Mouse (Mus musculus) left cerebral cortex, postnatal 10 days (tissue): ENCODE measurements around the gene Celf2. TPM values are rescaled to one million over a fixed set of nuclear protein-coding genes. Genes with fewer than 3 reads are reported as not detected.
A peak's percentile ranks its signal among the peaks of the same experiment; 100 is the strongest.

Experiments used
- DNase-seq, 2 experiments: peaks; one replicate each; pipeline ENCODE4 v3.0.0; 2021 to 2022; ENCODE audit warnings: low spot score in 2 of 2, mixed read lengths in 1 of 2; ENCODE audit errors: extremely low spot score in 1 of 2
- intact Hi-C: fragments of 180-260 bp; cut with DNase I; formaldehyde crosslinking; loops from one replicate; pipeline ENCODE4 v1.15.1; 2025
- total RNA-seq, 2 experiments: library from RNA; stranded (reverse); gene quantifications; 2 replicates each; pipeline ENCODE4 v1.2.3; 2021

The Celf2 gene
- total RNA-seq, 2 experiments from 2014 or later, result 575 to 591 TPM

DNA sequence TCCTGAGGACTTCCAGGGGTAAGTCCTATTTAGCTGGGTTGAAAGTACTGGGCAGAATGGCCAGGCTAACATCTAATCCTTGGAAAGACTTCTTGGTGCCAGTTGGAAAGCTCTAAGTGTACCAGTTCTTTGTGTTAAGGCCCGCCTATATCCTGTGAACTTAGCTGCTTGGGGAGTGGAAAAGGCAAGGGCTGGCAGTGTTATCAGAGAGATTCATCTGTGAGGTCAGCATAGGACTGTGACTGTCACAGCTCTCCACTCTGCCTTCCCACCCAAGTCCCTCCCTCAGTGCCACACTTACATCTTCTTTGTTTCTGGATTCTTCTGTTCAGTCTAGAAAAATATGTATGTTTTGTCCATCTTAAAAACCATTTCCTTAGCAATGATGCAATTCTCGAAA, 935.7 kb downstream of the Celf2 start:
- intact Hi-C loops, result no loop called here

DNA sequence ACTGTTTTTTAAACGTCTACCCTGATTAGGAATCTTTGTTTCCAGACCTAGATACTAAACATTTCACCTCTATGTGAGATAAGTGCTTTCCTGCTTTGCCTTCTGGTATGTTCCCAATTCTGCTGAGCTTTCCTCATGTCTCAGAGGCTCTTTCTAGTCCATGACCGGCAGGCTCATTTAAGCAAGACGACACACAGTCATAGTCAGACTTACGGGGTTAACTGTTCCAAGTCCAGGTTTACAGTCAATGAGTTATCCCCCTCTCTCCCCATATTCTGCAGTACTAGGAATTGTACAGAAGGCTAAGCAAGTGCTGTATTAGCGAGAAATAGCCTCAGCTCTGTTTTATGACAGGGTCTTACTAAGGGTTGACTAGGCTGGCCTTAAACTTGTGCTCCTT, 936.4 kb downstream of the Celf2 start:
- intact Hi-C loops, result no loop called here
- DNase-seq, result no peak

More for the DNA sequence above, 935.7 kb downstream of the Celf2 start:
- no peak for DNase-seq

DNA sequence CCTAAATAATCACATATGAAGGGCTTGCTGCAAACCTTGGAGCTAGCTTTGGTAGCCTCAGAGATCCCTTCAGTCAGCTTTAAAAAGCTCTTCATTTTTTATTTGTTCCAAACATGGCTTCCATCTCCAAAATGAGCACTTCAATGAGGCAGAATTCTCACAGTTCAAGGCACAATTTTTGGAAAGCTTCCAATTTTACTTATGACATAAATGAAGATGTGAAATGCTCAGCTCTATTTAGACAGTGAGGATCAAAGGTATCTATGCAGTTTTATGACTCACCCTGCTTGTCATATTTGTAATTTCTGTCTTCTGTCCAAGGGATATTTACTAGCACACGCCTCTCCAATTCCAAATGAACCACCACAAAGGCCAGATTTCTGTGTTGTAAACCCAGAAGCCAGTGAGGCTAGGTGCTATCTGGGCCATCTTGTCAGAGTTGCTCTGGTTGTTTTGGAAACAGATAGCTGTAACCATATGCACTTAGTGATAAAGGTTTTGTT, 940.3 kb downstream of the Celf2 start:
- intact Hi-C loops, result no loop called here
- no peak for DNase-seq

GRCm38 (mm10) chr2:6565175-6565574, 944.2 kb downstream of the Celf2 start:
- no peak for DNase-seq

GRCm38 (mm10) chr2:6561337-6561736, 948.0 kb downstream of the Celf2 start:
- intact Hi-C loops, result no loop called here
- DNase-seq, result no peak

More at GRCm38 (mm10) chr2:6565175-6565574, 944.2 kb downstream of the Celf2 start:
- intact Hi-C loops, result no loop called here

DNA sequence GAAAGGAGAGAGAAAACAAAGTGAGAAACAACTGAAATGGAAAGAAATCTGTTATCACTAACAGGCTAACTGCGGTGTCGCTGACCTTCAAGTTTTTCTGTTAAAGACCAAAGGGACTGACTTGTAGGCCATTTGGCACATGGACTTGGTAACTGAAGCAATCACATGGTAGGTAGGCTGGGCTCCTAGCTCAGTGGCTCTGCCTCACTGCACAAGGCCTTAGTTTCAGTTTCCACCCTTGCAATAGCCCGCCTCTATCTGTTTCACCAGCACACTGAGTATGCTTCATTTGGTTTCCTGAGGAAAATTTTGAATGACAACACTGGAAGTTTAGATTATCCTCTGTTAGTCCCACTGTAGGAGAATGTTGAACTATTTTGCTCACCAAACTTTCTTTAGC, 948.6 kb downstream of the Celf2 start:
- DNase-seq, result no peak
- intact Hi-C loops, result no loop called here

DNA sequence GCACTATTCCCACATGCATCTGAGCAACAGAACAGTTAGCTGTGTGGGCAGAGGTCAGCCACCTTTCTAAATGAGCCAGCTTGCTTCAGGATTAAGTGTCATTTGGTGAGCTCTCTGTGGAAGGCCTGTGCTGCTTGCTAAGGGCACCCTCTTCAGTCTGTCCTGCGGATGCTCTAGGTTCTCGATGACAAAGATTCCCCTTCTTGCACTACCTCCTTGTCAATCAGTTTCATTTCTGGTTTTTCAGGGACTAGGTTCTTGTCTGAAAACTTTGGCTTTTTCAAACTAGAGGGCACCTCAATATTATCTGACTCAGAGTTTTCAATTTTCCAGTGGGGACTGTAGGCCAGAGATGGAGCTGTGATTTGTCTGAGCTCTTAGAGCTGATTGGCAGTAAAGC, 949.8 kb downstream of the Celf2 start:
- no peak for DNase-seq
- intact Hi-C loops, result no loop called here

DNA sequence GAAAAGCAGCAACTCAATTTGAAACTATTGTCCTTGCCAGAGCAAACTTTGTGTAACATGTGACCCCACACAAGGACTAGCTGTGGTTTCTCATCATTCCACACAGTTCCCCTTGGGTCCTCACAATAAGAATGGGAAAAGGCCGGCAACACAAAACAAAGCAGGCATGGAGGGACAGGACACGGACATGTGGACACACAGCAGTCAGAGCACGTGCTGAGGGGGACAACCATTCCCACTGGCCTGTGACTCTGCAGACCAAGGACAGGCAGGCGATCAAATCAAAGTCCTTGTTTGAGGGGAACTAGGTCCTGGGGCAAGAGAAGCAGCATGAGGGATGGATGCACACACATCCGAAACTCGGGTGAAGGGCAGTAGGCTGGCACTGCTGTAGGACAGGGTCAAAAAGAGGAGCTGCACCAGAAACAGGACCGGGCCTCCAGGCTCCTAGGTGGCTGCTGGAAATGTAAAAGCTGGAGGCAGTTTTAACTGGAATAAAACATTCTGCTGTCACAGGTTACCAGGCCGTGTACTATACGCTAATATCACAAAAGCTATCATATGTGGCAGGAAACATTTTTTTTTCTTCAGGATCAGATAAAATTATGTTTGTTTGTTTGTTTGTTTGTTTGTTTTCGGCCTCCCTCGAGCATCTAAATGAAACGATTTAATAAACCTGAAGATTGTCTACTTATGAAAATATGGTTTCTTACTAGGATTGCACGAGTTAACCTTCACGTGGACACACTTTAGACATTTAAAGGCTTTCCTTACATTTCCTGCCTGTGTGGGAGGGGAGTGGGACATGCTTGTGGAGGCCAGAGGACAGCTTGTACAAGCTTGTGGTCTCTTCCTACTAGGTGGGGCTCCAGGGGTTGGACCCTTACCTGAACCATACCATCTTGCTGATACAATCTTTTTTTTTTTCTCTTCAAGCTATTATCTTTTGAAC, 950.8 kb downstream of the Celf2 start:
- intact Hi-C loops, result no loop called here
- no peak for DNase-seq

GRCm38 (mm10) chr2:6557749-6558148, 951.6 kb downstream of the Celf2 start:
- DNase-seq, result no peak
- intact Hi-C loops, result no loop called here

DNA sequence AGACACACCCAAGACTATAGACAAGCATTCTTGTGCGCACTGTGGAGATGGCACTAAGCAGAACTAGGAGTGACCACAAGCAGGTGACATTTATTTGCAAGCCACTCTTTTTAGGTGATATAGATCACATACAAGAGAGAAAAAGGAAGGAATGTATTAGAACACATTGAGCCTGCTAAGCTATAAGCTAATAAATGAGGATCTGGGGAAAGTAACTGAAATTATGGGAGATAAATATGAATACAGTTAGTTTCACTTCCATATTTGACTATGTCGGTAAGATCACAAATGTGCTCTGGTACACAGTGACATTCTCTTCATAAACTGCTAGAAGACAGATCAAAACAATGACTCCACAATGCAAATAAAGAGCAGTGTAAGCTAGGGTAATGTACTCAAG, 952.5 kb downstream of the Celf2 start:
- no peak for DNase-seq
- intact Hi-C loops, result no loop called here

- intact Hi-C loops, result no loop called here
- no peak for DNase-seq
Observed at GRCm38 (mm10) chr2:6553656-6554055, 955.7 kb downstream of the Celf2 start.

- DNase-seq, result no peak
- intact Hi-C loops, result no loop called here
Observed at GRCm38 (mm10) chr2:6549251-6549650, 960.1 kb downstream of the Celf2 start.

GRCm38 (mm10) chr2:6547139-6547664, 962.2 kb downstream of the Celf2 start:
- no peak for DNase-seq
- intact Hi-C loops, result no loop called here

GRCm38 (mm10) chr2:6546462-6547138, 962.8 kb downstream of the Celf2 start:
- intact Hi-C loops, result no loop called here
- no peak for DNase-seq

DNA sequence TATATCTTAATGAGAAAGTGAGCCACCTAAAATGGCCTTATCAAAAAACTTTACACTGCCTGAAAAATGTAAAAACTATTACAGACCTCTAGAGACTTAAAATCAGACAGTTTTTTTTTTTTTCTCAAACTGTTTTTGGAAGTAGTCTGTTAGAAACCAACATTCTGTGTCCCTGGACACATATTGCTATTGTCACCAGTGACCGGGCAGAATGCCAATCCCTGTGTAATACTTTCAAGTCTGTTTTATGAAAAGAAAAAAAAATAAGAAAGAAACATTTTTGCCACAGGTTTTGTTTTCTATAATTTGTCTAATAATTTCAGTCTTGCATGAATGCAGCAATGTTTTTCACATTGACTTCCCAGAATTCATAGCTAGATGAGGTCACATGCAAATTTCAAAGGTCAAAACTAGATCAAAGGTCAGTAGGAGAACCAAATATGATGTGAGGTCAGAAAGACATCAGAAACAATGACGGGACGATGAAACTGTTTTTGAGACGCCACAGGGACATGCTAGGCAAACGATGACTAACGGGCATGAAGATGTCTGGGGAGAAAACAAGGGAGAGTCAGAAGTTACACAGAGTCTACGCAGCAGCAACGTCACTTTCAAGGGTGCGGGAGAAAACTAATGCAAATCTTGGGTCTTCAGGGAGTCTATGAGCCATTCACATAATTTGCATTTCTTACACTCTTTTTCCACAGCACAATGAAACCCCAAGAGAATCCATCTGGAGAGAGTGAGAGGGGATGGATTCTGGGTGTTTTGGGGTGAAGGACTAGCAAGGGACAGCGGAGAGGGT, 964.0 kb downstream of the Celf2 start:
- DNase-seq, result peak in 1 of 2 experiments; percentile 63
- intact Hi-C loops, result no loop called here

DNA sequence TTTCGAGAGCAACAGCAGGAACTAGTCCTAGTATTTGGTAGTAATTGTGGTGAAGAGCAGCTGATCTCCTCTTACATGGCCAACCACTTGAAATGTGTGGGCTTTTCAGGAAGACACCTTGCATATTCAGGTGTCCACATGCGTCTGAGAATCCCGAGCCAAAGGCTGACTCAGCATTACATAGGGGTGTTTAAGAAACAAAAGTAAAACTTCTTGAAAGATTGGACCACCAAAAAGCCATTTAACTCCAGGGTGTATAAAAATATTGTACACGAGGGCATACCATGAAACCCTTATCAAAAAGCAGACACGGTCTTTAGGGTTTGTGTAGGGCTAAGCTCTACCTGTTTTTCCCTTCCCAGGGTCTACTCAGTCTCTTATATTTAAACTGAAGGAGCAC, 965.7 kb downstream of the Celf2 start:
- DNase-seq, result no peak
- intact Hi-C loops, result no loop called here

DNA sequence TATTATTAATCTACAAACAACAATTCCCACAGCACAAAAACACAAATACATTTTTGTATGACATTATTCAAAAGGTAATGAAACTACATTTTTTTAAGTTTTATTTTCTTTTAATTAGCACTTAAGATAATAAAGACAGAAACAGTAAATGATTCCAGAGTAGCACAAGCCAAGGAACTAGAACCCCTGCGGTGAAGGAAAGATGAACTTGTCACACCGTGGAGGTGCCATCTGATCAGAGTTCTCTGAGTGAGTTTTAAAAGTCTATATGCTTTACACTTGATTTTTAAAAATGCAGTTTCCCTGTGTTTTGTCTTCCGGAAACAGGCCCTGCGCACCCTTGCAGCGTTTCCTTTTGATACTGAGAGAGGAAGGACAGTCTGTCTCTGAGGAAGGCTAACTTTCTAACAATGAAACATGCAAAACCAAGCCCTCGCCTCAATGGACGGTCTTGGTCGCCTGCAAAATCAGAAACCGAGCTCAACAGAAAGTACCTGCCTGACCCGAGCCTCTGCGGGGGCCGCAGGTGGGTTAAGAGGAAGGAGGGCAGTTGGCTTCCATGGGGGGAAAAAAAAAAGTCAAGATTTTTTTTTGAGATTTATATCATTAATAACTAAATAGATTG, 966.7 kb downstream of the Celf2 start:
- DNase-seq, result no peak

GRCm38 (mm10) chr2:6540825-6541224, 968.5 kb downstream of the Celf2 start:
- intact Hi-C loops, result no loop called here

More for the DNA sequence above, 966.7 kb downstream of the Celf2 start:
- intact Hi-C loops, result no loop called here

More at GRCm38 (mm10) chr2:6540825-6541224, 968.5 kb downstream of the Celf2 start:
- DNase-seq, result no peak
